Mouse (Mus musculus) T-helper 1 cell (primary cell): ENCODE measurements around the gene Dhrs13.

Source experiments
- in situ Hi-C: fragments of 300-600 bp; cut with MboI, MseI; formaldehyde crosslinking; loops from one replicate; pipeline ENCODE4 v1.15.1; 2025; ENCODE audit warnings: high pct_unique_total_duplicates

The Dhrs13 gene

GRCm38 (mm10) chr11:78031947-78032808 is at the start of gene Dhrs13:
Gene Dhrs13, plus strand, starts transcription at chr11:78032280.
- in situ Hi-C loops: no loop called here

DNA sequence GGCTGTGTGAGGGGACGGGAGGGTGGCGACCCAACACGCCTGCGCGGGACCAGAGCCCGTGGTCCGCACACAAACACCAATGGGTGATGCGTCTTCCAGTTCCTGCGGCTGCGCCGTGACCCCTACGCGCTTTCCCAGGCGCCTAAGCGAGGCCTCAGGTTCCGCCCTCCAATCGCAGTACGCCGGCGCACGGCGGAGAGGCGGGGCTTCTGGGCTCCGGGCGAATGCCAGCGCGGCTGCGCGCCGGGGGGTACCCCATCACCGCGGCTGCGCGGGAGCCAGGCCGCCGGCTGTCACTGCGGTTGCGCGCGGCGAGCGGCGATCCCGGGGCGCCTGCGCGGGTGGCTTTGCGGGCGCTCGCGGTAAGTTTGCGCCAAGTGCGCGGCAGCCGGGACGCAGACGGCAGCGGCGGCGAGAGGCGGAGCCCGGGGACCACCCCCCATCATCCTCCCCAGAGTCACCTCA is 49.6 kb upstream of the Dhrs13 start, which contains the start of gene Phf12:
Phf12 (plus strand) TSS at position 314 of the 465 bp plus-strand sequence.
- in situ Hi-C loops: no loop called here

DNA sequence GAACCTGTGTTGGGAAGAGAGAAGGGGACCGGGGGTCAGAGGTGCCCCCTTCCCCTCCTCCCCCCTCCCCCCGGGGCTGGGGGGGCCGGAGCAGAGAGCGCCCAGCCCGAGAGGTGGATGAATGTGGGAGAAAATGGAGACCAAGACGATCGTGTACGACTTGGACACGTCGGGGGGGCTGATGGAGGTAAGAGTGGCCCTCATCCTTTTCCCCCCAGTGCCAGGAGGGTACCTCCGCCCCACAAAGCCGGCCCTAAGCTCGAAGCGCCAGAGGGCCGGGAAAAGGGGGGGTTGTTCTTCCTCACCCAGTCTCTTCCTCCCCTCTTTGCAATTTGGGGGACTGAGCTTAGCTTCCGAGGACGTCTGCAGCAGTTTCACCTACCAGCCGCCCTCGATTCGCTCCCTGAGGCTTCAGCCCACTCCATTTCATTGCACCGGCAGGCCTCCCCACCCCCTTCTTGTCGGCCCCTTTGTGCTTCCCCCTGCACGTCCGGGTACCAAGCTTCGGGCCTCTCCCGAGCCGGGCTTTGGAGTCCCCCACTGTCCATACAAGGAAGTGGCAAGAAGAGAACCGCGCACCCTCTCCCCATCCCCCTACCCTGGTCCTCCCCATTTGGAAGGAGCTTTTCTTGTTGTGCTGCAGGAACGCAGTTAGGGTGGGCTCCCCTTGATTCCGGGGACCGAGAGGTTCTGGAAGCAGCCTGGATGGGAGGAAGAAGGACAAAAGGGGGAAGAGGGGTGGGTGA is 48.7 kb upstream of the Dhrs13 start:
- in situ Hi-C loops: no loop called here

DNA sequence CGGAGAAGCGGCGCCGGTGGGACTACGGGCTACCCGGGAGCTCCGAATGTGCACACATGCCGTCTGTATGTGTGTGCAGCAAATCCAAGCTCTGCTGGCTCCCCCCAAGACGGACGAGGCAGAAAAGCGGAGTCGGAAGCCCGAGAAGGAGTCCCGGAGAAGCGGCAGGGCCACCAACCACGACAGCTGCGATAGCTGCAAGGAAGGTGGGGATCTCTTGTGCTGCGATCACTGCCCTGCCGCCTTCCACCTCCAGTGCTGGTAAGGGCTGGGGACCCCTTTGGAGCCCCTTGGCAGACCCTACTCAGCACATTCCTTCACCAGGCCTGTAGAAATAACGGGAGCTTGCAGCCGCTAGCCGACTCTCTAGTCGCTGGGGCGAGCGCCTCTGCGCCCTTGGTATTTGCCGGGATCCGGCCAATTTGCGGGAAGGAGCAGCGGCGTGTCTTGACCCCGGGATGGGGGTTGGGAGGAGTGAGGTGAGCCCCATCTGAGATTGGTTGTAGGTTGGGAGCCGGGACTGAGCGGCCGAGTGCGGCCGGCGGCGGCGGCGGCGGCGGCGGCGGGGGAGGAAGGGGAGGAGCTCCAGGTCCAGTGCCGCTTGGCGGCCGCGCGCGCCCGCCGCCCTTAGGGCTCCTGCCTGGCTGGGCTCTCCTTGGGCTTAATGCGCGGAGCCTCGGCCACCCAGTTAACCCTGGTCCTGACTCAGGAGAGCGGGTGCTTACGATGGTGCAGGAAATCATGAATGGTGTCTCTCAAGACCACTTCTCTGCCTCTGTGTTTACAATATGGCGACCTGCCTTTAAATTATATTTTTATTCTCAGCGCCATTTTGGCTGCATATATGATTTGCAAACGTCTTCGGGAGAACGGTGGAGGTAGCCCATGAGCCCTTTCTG is 47.9 kb upstream of the Dhrs13 start:
- in situ Hi-C loops: no loop called here

DNA sequence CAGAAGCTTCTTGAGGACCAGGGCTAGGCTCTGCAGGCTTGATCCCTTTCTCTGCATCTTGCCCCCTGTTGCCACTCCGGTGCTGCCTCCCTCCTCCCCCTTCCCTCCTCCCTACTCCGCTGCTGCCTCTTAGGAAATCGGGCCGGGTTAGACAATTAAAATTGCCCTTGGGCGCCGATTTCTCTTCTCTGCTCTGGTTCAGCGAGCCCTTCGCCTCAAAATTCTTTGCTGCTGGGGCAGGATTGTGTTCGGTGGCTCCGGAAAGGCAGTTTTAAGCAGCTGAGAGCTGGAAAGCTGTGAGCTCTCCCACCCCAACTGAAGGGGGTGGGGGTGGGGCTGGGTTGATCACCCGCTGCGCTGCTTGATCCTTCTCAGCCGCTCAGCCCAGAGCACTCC is 47.2 kb upstream of the Dhrs13 start:
- in situ Hi-C loops: no loop called here

GRCm38 (mm10) chr11:77985541-77986065 is 46.5 kb upstream of the Dhrs13 start:
- in situ Hi-C loops: no loop called here

- in situ Hi-C loops: no loop called here
Observed at GRCm38 (mm10) chr11:77989071-77989690, 42.9 kb upstream of the Dhrs13 start.

GRCm38 (mm10) chr11:77995556-77995955 is 36.5 kb upstream of the Dhrs13 start:
- in situ Hi-C loops: no loop called here

- in situ Hi-C loops: no loop called here
Observed at GRCm38 (mm10) chr11:78006446-78006845, 25.6 kb upstream of the Dhrs13 start.

DNA sequence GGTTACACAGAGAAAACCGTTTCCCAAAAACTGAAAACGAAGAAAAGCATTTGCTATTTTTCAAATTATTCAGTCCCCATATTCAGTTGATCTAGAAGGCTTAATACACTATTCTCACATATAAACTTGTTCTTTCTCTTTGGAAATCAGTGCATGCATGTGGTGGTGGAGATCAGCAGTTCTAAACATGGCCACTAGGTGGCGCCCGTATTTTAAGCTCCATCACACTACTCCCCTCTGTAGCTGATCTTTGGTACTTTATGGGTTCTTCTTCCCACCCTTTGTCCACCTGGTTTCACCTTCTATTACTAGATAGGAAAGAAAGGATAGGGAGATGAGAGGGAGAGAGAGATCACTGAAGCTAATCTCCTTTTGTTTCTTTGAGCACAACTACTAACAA is 12.4 kb upstream of the Dhrs13 start:
- in situ Hi-C loops: loop anchor here (10.0 kb wide), 1 partner anchor 465 kb away; no protein-coding TSS in a partner anchor

DNA sequence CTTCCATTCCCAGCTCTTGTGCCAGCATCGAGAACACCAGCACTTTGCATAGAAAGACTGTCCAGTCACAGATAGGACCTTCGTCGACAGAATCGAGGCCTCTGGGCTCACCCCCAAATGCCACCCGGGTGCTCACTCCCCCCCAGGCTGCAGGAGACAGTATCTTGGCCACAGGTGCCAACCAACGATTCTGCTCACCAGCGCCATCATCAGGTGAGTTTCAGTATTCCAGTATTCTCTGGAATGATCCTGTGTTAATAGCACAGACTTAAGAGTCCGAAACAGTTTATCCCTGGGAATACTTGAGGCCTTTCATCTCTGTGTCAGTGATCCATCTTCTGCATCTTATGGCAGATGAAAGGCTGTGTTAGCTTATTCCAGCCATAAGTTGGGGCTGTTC is 8.5 kb upstream of the Dhrs13 start:
- in situ Hi-C loops: no loop called here

GRCm38 (mm10) chr11:78029240-78029639 is 2.8 kb upstream of the Dhrs13 start:
- in situ Hi-C loops: no loop called here

- in situ Hi-C loops: no loop called here
Observed at GRCm38 (mm10) chr11:78030600-78030999, 1.5 kb upstream of the Dhrs13 start.

- in situ Hi-C loops: no loop called here
Observed at GRCm38 (mm10) chr11:78031389-78031788, 691 bp upstream of the Dhrs13 start.

DNA sequence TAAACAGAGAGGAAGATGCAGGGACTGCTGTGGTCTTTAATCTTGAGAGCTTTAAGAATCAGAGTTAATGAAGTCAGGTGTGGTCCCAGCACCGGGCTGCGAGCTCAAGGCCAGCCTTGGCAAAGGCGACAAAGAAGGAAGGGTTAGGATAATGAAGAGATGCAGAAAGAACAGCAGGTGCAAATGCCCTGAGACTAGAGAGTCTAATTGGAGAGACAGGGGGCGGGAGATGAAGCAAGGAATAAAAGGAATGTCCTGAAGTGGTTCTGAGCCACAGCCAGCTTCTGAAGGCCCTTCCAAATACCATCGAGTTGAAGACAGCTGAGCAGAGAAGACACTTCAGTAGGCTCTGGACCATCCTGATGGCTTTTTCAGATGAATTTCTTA is 722 bp downstream of the Dhrs13 start:
- in situ Hi-C loops: no loop called here

DNA sequence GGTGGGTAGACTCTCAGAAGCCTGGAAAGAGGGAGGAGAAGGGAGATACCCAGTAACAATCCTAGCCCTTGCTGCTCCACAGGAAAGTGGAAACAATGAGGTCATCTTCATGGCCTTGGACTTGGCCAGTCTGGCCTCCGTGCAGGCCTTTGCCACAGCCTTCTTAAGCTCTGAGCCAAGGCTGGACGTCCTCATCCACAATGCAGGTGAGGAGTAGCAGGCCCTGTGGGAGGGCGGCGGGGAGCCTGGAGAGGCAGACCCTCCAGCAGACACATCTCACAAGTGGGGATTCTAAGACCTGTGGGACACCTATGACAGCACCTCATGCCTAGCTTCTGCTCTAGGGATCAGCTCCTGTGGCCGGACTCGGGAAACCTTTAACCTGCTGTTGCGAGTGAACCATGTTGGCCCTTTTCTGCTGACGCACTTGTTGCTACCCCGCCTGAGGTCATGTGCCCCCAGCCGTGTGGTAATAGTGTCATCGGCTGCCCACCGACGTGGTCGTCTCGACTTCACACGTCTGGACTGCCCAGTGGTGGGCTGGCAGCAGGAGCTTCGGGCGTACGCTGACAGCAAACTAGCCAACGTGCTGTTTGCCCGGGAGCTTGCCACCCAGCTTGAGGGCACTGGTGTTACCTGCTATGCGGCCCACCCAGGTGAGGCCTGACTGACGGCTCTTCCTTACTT is 2.0 kb downstream of the Dhrs13 start:
- in situ Hi-C loops: no loop called here

GRCm38 (mm10) chr11:78036791-78037190 is 4.7 kb downstream of the Dhrs13 start:
- in situ Hi-C loops: no loop called here

- in situ Hi-C loops: no loop called here
Observed at GRCm38 (mm10) chr11:78037831-78038752, 6.0 kb downstream of the Dhrs13 start, which contains the start of gene Flot2. Gene Flot2, plus strand, starts transcription at chr11:78037931.

- in situ Hi-C loops: no loop called here
Observed at GRCm38 (mm10) chr11:78040878-78041277, 8.8 kb downstream of the Dhrs13 start.
